Mouse (Mus musculus) midbrain, postnatal 0 days (tissue): Measurements from ENCODE around the gene Bax. TPM values are rescaled to one million over a fixed set of nuclear protein-coding genes. Genes with fewer than 3 reads are reported as not detected.
A peak's percentile ranks its signal among the peaks of the same experiment; 100 is the strongest.

Experiments used
- ATAC-seq: fragments of 200-750 bp; cut with Nextera tagmentation; 2 replicates; pipeline ENCODE4 v1.8.0; 2017; ENCODE audit warnings: moderate number of reproducible peaks, mild to moderate bottlenecking, moderate TSS enrichment, moderate library complexity; ENCODE audit not compliant: low FRiP score
- DNase-seq: peaks from one replicate; pipeline ENCODE4 v3.0.0-alpha.2; 2015; ENCODE audit warnings: low spot score
- H3K27ac ChIP-seq: fragments of 300-500 bp; sonication (generic); 2 replicates; pipeline ENCODE4 v1.5.1; 2014; ENCODE audit warnings: low read depth, mild to moderate bottlenecking, low read length, mixed read lengths
- H3K27me3 ChIP-seq: fragments of 300-500 bp; sonication (generic); 2 replicates; pipeline ENCODE4 v1.6.1; 2014; ENCODE audit warnings: low read length, control low read depth, mixed read lengths; ENCODE audit not compliant: insufficient read depth
- H3K36me3 ChIP-seq: fragments of 300-500 bp; sonication (generic); 2 replicates; pipeline ENCODE4 v1.6.1; 2014; ENCODE audit warnings: low read length, control low read depth, mixed read lengths; ENCODE audit not compliant: insufficient read depth
- H3K4me1 ChIP-seq: fragments of 300-500 bp; sonication (generic); 2 replicates; pipeline ENCODE4 v1.6.1; 2014; ENCODE audit warnings: mild to moderate bottlenecking, control low read depth, antibody characterized with exemption, low read length, mixed read lengths; ENCODE audit not compliant: insufficient read depth
- H3K4me2 ChIP-seq: fragments of 300-500 bp; sonication (generic); 2 replicates; pipeline ENCODE4 v1.6.1; 2014; ENCODE audit warnings: low read depth, mild to moderate bottlenecking, low read length, mixed read lengths; ENCODE audit not compliant: poor library complexity, severe bottlenecking
- H3K4me3 ChIP-seq: fragments of 300-500 bp; sonication (generic); 2 replicates; pipeline ENCODE4 v1.5.1; 2014; ENCODE audit warnings: low read depth, mild to moderate bottlenecking, low read length, moderate library complexity
- H3K9ac ChIP-seq: fragments of 300-500 bp; sonication (generic); replicated peaks from 2 replicates; pipeline ENCODE4 v1.6.1; 2014; ENCODE audit warnings: mild to moderate bottlenecking, low read length, moderate library complexity, mixed read lengths; ENCODE audit not compliant: poor library complexity, severe bottlenecking
- H3K9me3 ChIP-seq: fragments of 300-500 bp; sonication (generic); 2 replicates; pipeline ENCODE4 v1.6.1; 2016; ENCODE audit warnings: low read length, control low read depth
- CTCF ChIP-seq: IDR thresholded peaks from 2 replicates; pipeline ENCODE4 v1.5.1; 2016; ENCODE audit warnings: antibody characterized with exemption, mild to moderate bottlenecking
- WGBS: fragments of 180-500 bp; shearing (Covaris S2); extraction: QIAGEN DNeasy Blood & Tissue Kit; methylation state at CpG from one replicate; pipeline ENCODE4 v1.1.7; 2014; 5-methylcytosine and 5-hydroxymethylcytosine counted together
- polyA plus RNA-seq: library from polyadenylated mRNA; unstranded; fragments of >200 nt; fragmentation: Nextera tagmentation; extraction: Ambion mirVana; gene quantifications from 2 replicates; pipeline ENCODE4 v1.2.1, GENCODE M21; 2015
- total RNA-seq: library from RNA; depleted of rRNA; stranded (reverse); fragments of >200 nt; gene quantifications from 2 replicates; pipeline ENCODE4 v1.2.3, GENCODE M21; 2014

The Bax gene
- total and polyA plus RNA-seq, 2 experiments from 2014 or later = 144 to 258 TPM

DNA sequence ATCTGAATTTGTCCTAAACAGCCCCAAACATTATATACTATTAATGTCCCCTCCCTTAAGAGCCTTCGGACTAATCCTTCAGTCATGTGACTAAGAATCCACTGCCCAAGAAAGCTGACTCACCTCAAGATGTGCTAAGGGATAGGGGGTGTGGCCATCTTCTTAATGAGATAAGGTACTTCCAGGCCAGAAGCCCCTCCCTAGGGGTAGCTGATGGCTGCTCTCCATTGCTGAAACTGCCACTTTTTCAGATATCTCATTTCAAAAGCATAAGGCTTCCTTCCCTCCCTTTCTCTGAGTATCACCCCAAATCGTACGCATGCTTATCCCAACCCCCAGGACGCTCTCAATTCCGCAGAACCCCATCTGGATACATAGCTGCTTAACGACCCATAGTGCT is 41.9 kb upstream of the Bax start:
- Histone ChIP-seq H3K27ac (no peak overlapping the region), H3K4me1 (peaks cover 8% of the 10 kb centered on the region; the same call in 1 of the 2 replicates), H3K4me3 (no peak overlapping the region), H3K27me3 (no peaks in the 10 kb centered on the region), H3K9me3 (no peaks in the 10 kb centered on the region), H3K36me3 (peaks cover 5% of the 10 kb centered on the region; the same call in 1 of the 2 replicates), H3K4me2 (peak overlapping the region; percentile 98; the same call in 1 of the 2 replicates), H3K9ac (no peak overlapping the region)
- no peak for ATAC-seq
- TF ChIP-seq CTCF = no peak
- 84% methylated on average over 6 of the region's 6 CpGs for WGBS
- DNase-seq = no peak

DNA sequence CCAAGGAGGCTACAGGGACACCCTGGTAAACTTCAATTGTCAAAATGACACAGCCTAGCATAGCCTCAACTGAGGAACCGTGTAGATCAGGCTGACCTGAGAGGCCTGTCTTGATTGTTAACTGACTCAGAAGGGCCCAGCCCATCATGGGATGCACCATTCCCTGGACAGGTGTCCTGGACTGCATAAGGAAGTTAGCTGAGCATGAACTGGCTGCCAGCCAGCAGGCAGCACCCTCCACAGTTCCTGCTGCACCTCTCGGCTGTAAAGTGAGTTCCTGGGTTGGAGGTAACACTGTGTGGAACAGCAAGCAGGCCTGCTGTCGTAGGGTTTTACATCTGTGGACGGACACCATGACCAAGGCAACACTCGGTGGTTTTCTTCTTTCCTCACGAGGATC is 40.9 kb upstream of the Bax start:
- 96% methylated on average over 6 of the region's 6 CpGs for WGBS

DNA sequence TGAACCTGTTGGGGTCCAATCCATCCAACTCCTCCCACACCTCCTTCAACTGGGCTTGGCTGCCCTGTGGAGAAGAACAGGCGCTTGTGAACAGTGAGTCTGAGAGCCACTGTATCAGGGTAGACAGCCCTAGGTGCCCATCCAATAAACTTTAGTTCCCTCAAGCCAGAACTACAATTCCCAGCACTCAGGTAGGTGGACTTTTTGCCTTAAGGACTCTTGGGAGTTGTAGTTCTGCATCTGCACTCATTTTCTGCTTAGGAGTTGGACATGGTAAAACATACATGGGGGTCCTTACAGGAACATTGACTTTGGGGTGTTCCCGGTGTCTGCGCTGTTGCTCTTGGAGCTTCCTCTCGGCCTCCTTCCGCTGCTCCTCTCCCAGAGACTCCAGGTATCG is 31.7 kb upstream of the Bax start:
- H3K36me3 ChIP-seq = peaks cover 77% of the 10 kb centered on the region
- 96% methylated on average over 6 of the region's 6 CpGs for WGBS
- no peaks in the 10 kb centered on the region for H3K4me1 ChIP-seq
- H3K27me3 ChIP-seq = no peaks in the 10 kb centered on the region
- H3K4me2 ChIP-seq = no peak overlapping the region
- H3K9ac ChIP-seq = no peak overlapping the region
- no peak overlapping the region for H3K27ac ChIP-seq
- ATAC-seq = no peak
- no peak for TF ChIP-seq CTCF
- DNase-seq = no peak
- H3K9me3 ChIP-seq = no peaks in the 10 kb centered on the region
- no peak overlapping the region for H3K4me3 ChIP-seq

More for the DNA sequence above, 40.9 kb upstream of the Bax start:
- H3K4me1 ChIP-seq = peaks cover 8% of the 10 kb centered on the region; the same call in 1 of the 2 replicates
- no peak overlapping the region for H3K4me3 ChIP-seq
- no peak for ATAC-seq
- H3K9ac ChIP-seq = no peak overlapping the region
- H3K27ac ChIP-seq = no peak overlapping the region
- no peak for DNase-seq
- no peak for TF ChIP-seq CTCF
- peaks cover 10% of the 10 kb centered on the region for H3K36me3 ChIP-seq
- H3K4me2 ChIP-seq = no peak overlapping the region
- no peaks in the 10 kb centered on the region for H3K27me3 ChIP-seq
- H3K9me3 ChIP-seq = no peaks in the 10 kb centered on the region

DNA sequence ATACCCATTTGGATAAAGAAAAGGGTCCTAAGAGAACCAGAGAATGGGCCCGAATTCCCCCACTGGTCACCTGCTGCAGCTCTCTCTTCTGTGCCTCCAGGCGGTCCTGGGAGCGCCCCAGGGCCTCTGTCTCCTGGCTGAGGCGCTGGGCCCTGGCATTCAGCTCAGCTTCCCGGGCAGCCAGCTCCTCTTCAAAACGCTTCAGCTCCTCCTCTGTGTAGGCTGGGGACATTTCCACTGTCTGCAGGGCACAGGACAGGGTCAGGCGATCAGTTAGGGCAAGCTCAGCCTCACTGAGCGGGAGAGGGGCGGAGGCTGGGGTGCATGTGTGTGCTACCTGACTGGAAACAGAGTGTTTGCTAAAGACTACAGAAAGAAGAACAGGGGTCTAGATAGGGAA is 27.9 kb upstream of the Bax start:
- ATAC-seq = no peak
- Histone ChIP-seq H3K4me3 (no peak overlapping the region), H3K9ac (no peak overlapping the region), H3K4me2 (no peak overlapping the region), H3K36me3 (peaks cover 66% of the 10 kb centered on the region), H3K27ac (no peak overlapping the region), H3K4me1 (no peaks in the 10 kb centered on the region), H3K9me3 (no peaks in the 10 kb centered on the region), H3K27me3 (no peaks in the 10 kb centered on the region)
- 86% methylated on average over 9 of the region's 9 CpGs for WGBS
- TF ChIP-seq CTCF = no peak
- DNase-seq = no peak

DNA sequence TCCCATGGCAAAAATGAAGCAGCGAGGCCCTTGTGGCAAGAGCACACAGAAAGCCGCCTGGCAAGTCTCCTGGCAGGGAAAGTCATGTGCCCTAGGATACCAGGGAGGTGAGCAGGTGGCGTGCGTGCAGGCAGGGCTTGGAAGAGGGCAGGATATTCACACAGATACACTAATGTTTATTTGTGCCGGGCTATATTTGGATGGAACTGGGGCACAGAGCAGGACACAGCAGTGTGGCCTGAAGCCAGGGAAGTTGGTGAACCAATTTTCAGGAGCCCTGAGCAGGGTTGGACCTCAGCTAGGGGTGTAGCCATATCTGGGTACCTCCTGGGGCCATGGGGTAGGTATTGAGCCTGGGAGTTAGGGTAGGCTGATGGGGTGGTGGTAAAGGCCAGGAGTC is 26.3 kb upstream of the Bax start:
- H3K4me1 ChIP-seq = 0 out of 2 replicates have a peak, but pooled peaks cover 3% of the 10 kb centered on the region
- 90% methylated on average over 5 of the region's 5 CpGs for WGBS
- H3K9ac ChIP-seq = no peak overlapping the region
- ATAC-seq (no peak), DNase-seq (no peak)
- H3K27me3 ChIP-seq = no peaks in the 10 kb centered on the region
- no peak overlapping the region for H3K4me3 ChIP-seq
- peaks cover 51% of the 10 kb centered on the region for H3K36me3 ChIP-seq
- no peak overlapping the region for H3K4me2 ChIP-seq
- TF ChIP-seq CTCF = no peak
- H3K27ac ChIP-seq = no peak overlapping the region
- H3K9me3 ChIP-seq = no peaks in the 10 kb centered on the region

DNA sequence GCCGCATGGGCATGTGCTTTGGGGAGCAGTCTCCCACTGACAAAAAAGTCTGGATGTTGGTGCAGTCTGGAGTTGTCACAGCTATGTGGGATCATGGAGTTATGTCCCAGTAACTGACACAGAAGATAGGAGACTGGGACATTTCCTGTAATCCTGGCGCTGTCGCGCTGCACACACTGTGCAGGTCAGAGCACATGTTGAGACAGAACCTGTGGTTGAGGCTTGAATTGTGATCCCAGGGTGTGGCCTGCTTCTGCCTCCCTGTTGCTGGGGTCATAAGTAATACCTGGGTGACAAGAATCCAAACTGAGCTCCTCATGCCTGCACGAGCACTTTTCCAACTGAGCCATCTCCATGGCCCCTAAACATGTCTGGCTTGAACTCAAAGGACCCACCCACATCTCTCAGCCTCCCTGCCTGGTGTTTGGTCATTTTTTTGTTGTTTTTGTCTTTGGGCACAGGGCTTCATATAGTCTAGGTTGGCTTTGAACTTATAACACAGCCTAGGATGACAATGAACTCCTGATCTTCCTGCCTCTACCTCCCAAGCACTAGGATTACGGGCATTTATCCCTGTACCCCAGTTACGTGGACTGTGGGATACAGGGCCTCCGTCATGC is 25.6 kb upstream of the Bax start:
- H3K4me3 ChIP-seq = no peak overlapping the region
- H3K4me1 ChIP-seq = 0 out of 2 replicates have a peak, but pooled peaks cover 3% of the 10 kb centered on the region
- TF ChIP-seq CTCF = no peak
- H3K27me3 ChIP-seq = no peaks in the 10 kb centered on the region
- H3K27ac ChIP-seq = no peak overlapping the region
- DNase-seq (no peak), ATAC-seq (no peak)
- H3K4me2 ChIP-seq = no peak overlapping the region
- H3K9ac ChIP-seq = no peak overlapping the region
- no peaks in the 10 kb centered on the region for H3K9me3 ChIP-seq
- H3K36me3 ChIP-seq = peaks cover 45% of the 10 kb centered on the region
- WGBS = 97% methylated on average over 8 of the region's 8 CpGs
